Mouse (Mus musculus) hindbrain, embryonic 10.5 days (tissue): ENCODE data around the gene Ctsz. TPM values are rescaled to one million over a fixed set of nuclear protein-coding genes. Genes with fewer than 3 reads are reported as not detected.

Experiments
- DNase-seq: peaks from one replicate; pipeline ENCODE4 v3.0.0-alpha.2; 2017; ENCODE audit warnings: low spot score
- H3K27ac ChIP-seq: fragments of 300-500 bp; sonication (generic); 2 replicates; pipeline ENCODE4 v1.5.1; 2016; ENCODE audit warnings: mild to moderate bottlenecking, moderate library complexity
- H3K27me3 ChIP-seq: fragments of 300-500 bp; sonication (generic); 2 replicates; pipeline ENCODE4 v1.6.1; 2016; ENCODE audit warnings: mild to moderate bottlenecking; ENCODE audit not compliant: poor library complexity, insufficient read depth, severe bottlenecking
- H3K36me3 ChIP-seq: fragments of 300-500 bp; sonication (generic); 2 replicates; pipeline ENCODE4 v1.6.1; 2016; ENCODE audit warnings: mild to moderate bottlenecking, moderate library complexity
- H3K4me1 ChIP-seq: fragments of 300-500 bp; sonication (generic); replicated peaks from 2 replicates; pipeline ENCODE4 v1.6.1; 2016; ENCODE audit warnings: mild to moderate bottlenecking
- H3K4me3 ChIP-seq: fragments of 300-500 bp; sonication (generic); 2 replicates; pipeline ENCODE4 v1.5.1; 2016; ENCODE audit warnings: mild to moderate bottlenecking, moderate library complexity
- H3K9me3 ChIP-seq: fragments of 300-500 bp; sonication (generic); 2 replicates; pipeline ENCODE4 v1.6.1; 2016; ENCODE audit warnings: mild to moderate bottlenecking, moderate library complexity
- WGBS: fragments of 180-500 bp; shearing (Covaris S2); methylation state at CpG from one replicate; pipeline ENCODE4 v1.1.7; 2016; 5-methylcytosine and 5-hydroxymethylcytosine counted together
- polyA plus RNA-seq: library from polyadenylated mRNA; unstranded; fragments of >200 nt; fragmentation: Nextera tagmentation; extraction: Ambion mirVana; gene quantifications from 2 replicates; pipeline ENCODE4 v1.2.1, GENCODE M21; 2016

Gene Ctsz
- polyA plus RNA-seq, 1 experiment from 2014 or later, result 104 TPM

DNA sequence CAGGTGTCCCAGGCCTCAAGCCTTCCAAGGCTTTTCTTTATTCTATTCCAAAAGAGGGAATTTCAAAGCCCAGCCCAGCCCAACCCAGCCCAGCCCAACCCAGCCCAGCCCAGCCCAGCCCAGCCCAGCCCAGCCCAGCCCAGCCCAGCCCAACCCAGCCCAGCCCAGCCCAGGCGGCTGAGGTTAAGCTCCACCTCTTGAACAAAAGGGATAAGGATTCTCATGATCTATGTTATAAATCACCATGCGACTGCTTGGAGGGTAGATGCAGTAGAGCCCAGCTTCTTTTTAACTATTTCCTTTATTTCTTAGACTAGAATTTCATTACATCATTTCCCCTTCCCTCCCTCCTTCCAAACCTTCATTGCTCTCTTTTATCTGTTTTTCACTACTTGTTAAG lies 28.6 kb downstream of the Ctsz start:
- no peaks in the 10 kb centered on the region for H3K4me1 ChIP-seq
- 77% methylated on average over 2 of the region's 2 CpGs for WGBS
- H3K9me3 ChIP-seq, result no peaks in the 10 kb centered on the region
- H3K27me3 ChIP-seq, result no peaks in the 10 kb centered on the region
- no peak overlapping the region for H3K27ac ChIP-seq
- H3K4me3 ChIP-seq, result no peak overlapping the region
- H3K36me3 ChIP-seq, result no peaks in the 10 kb centered on the region
- DNase-seq, result no peak

DNA sequence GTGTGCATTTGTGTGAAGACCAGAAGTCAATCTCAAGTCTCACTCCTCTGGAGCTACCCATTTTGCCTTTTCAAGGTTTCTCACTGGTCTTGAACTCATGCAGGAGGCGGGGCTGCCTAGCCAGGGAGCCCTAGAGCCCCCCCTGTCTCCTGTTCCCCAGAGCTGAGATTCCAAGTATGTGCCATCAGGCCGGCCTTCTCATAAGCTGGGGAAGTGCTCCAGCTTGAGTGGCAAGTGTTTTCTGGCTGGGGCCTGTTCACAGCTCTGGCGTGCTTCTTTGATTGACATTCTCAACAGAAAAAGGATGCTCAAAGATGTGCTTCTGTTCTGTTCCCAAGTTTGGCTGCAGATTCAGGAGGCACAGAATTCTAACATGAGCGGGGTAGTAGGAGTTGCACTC lies 38.4 kb downstream of the Ctsz start:
- no peak for DNase-seq
- no peak overlapping the region for H3K4me3 ChIP-seq
- H3K27me3 ChIP-seq, result no peaks in the 10 kb centered on the region
- no peaks in the 10 kb centered on the region for H3K9me3 ChIP-seq
- no peaks in the 10 kb centered on the region for H3K4me1 ChIP-seq
- WGBS, result 80% methylated on average over 4 of the region's 4 CpGs
- no peaks in the 10 kb centered on the region for H3K36me3 ChIP-seq
- no peak overlapping the region for H3K27ac ChIP-seq

DNA sequence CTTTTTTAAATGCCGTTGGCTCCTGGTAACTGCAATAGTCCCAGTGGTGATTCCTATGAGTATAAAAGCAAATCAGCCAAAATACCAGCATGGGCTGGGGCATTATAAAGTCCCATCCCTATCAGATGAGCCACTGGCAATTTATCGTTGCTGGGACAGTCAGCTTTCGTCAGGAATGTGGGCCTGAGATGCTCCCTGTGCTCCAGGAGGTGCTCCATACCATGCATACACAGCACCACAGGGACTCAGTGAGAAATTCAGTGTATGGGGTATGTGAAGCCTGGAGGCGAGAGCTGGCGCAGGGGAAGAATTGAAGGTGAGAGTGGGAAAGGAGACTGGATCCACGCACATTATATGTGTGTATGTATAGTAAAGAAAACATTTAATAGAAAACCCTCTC lies 41.0 kb downstream of the Ctsz start:
- H3K4me1 ChIP-seq, result no peaks in the 10 kb centered on the region
- 93% methylated on average over 6 of the region's 6 CpGs for WGBS

DNA sequence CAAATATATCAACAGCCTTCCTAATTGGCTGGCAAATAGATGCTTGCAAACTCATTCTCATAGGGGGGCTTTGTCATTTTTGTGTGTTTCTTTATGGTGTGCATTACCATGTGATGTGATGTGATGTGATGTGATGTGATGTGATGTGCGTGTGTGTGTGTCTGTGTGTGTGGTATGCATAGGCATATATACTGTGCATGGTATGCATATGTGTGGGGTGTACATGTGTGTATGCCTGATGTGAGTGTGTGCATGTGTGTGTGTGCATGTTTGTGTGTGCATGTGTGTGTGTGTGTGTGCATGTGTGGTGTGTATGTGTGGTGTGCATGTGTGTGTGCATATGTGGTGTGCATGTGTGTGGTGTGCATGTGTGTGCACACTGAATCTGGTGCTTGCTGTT lies 41.8 kb downstream of the Ctsz start:
- Histone ChIP-seq H3K9me3 (no peaks in the 10 kb centered on the region), H3K27ac (no peak overlapping the region), H3K36me3 (no peaks in the 10 kb centered on the region), H3K27me3 (no peaks in the 10 kb centered on the region), H3K4me1 (no peaks in the 10 kb centered on the region), H3K4me3 (no peak overlapping the region)
- DNase-seq, result no peak
- 93% methylated on average over 1 of the region's 1 CpGs for WGBS

More for the DNA sequence above, 41.0 kb downstream of the Ctsz start:
- Histone ChIP-seq H3K36me3 (no peaks in the 10 kb centered on the region), H3K27ac (no peak overlapping the region), H3K27me3 (no peaks in the 10 kb centered on the region), H3K4me3 (no peak overlapping the region), H3K9me3 (no peaks in the 10 kb centered on the region)
- no peak for DNase-seq

DNA sequence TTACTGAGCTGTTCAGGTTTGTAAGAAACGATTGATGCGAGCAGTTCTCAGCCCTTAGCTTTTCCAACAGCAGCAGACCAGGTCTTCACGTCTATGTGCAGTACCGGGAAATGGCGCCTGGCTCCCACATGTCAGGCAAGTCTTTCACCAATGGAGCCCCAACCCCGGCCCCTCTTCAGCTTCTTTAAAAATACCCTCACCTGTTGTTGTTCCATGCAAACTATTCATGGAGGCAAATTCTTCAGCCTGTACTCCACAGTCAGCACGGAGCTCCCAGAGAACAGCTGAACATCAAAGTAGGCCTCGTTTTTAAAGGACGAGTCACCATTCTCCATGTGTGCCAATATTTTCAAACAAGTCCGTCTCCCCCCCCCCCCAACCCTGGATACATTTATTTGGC lies 42.2 kb downstream of the Ctsz start:
- Histone ChIP-seq H3K27ac (no peak overlapping the region), H3K4me1 (no peaks in the 10 kb centered on the region), H3K27me3 (no peaks in the 10 kb centered on the region), H3K4me3 (no peak overlapping the region), H3K9me3 (no peaks in the 10 kb centered on the region), H3K36me3 (no peaks in the 10 kb centered on the region)
- no peak for DNase-seq
- WGBS, result 87% methylated on average over 10 of the region's 10 CpGs

DNA sequence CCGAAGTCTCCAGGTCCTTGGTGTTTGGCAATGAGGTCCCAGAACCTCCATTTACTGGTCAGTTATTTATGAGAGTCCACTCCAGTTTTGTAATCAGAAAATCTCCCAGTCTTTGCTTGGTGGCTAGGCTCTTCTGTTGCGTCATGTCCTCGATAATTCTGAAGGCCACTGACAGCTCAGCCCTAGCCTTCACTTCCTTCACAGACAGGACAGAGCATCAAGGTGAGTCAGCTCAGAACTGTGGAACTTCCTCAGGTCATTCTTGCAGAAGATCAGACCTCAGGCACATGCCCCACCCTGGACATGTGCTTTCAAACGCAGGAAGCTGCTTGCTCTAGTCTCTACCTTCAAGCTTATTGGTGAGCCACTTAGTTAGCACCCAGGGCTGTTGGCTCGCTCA lies 45.5 kb downstream of the Ctsz start:
- DNase-seq, result no peak
- Histone ChIP-seq H3K27me3 (no peaks in the 10 kb centered on the region), H3K4me3 (no peak overlapping the region), H3K4me1 (no peaks in the 10 kb centered on the region), H3K36me3 (no peaks in the 10 kb centered on the region), H3K27ac (no peak overlapping the region), H3K9me3 (no peaks in the 10 kb centered on the region)
- 82% methylated on average over 5 of the region's 5 CpGs for WGBS

DNA sequence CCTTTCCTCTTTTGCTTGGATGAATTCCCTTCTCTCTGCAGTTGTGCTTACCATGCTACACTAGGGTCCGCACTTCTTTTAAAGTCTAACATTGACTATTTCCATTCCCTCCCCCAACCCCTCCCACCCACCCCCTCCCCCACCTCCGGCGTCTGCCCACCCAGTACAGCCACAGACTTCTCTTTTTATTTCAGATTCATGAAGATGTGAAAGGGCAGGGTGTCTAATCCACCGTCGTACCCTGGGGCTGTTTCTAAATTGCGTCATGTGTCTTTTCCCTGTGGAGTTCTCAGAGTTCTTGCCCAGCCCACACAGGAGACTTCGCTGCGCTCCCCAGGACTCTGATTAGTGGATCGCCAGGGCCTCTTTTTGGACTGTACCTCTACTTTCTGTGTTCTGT lies 46.3 kb downstream of the Ctsz start:
- H3K4me1 ChIP-seq, result no peaks in the 10 kb centered on the region
- no peak overlapping the region for H3K4me3 ChIP-seq
- DNase-seq, result no peak
- WGBS, result 72% methylated on average over 9 of the region's 9 CpGs
- no peaks in the 10 kb centered on the region for H3K27me3 ChIP-seq
- H3K36me3 ChIP-seq, result no peaks in the 10 kb centered on the region
- no peak overlapping the region for H3K27ac ChIP-seq
- H3K9me3 ChIP-seq, result no peaks in the 10 kb centered on the region

DNA sequence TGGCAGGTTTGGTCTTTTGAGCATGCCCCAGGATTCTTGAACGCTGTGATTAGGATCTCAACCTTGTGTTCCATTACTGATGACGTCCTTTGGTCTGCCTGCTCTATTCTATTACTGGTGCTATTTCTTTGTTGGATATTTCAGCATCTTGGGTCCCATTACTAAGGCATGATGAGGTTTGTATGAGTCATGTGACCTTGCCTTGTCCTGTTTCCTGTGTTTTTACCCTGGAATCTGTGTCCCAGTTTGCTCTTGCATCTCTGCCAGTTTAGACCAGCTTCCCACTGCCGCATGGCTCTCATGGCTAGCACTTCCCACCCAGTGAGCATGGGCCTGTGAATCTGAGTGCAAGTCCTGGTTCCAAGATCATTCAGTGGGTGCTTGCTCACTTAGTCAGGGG lies 46.9 kb downstream of the Ctsz start:
- DNase-seq, result no peak
- WGBS, result 91% methylated on average over 3 of the region's 3 CpGs
- H3K4me3 ChIP-seq, result no peak overlapping the region

GRCm38 (mm10) chr2:174381021-174381420 lies 57.8 kb downstream of the Ctsz start:
- 89% methylated on average over 9 of the region's 9 CpGs for WGBS
- no peaks in the 10 kb centered on the region for H3K27me3 ChIP-seq
- H3K27ac ChIP-seq, result no peak overlapping the region
- no peak for DNase-seq
- no peaks in the 10 kb centered on the region for H3K36me3 ChIP-seq
- no peak overlapping the region for H3K4me3 ChIP-seq
- no peaks in the 10 kb centered on the region for H3K4me1 ChIP-seq
- H3K9me3 ChIP-seq, result no peaks in the 10 kb centered on the region

More for the DNA sequence above, 46.9 kb downstream of the Ctsz start:
- H3K27me3 ChIP-seq, result no peaks in the 10 kb centered on the region
- H3K36me3 ChIP-seq, result no peaks in the 10 kb centered on the region
- H3K4me1 ChIP-seq, result no peaks in the 10 kb centered on the region
- no peak overlapping the region for H3K27ac ChIP-seq
- no peaks in the 10 kb centered on the region for H3K9me3 ChIP-seq

Other genes with a start within 250 kb of the Ctsz start
- gene Gnas, start 154.7 kb downstream of the Ctsz start, polyA plus RNA-seq, result 1,166 and 1,270 TPM in 2 replicates
- gene Gm20721, start 92.3 kb downstream of the Ctsz start, polyA plus RNA-seq, result 10.5 and 13.1 TPM in 2 replicates
- gene Nelfcd, start 23.2 kb downstream of the Ctsz start, polyA plus RNA-seq, result 196 TPM in 2 replicates
- 5.5 and 5.7 TPM in 2 replicates for gene Tubb1, start 11.7 kb upstream of the Ctsz start, polyA plus RNA-seq
- gene Atp5e, start 25.1 kb upstream of the Ctsz start, polyA plus RNA-seq, result 623 and 749 TPM in 2 replicates
- 122 and 127 TPM in 2 replicates for gene Prelid3b, start 34.0 kb upstream of the Ctsz start, polyA plus RNA-seq
- gene Zfp831, start 204.5 kb upstream of the Ctsz start, polyA plus RNA-seq, result not detected in 2 replicates